Mouse (Mus musculus): Measurements from ENCODE around the gene Lgals4. TPM values are rescaled to one million over a fixed set of nuclear protein-coding genes. Genes with fewer than 3 reads are reported as not detected.
A peak's percentile ranks its signal among the peaks of the same experiment; 100 is the strongest.

Lgals4 gene
- polyA plus RNA-seq, 1 experiment from 2014 or later = 3.7 TPM

DNA sequence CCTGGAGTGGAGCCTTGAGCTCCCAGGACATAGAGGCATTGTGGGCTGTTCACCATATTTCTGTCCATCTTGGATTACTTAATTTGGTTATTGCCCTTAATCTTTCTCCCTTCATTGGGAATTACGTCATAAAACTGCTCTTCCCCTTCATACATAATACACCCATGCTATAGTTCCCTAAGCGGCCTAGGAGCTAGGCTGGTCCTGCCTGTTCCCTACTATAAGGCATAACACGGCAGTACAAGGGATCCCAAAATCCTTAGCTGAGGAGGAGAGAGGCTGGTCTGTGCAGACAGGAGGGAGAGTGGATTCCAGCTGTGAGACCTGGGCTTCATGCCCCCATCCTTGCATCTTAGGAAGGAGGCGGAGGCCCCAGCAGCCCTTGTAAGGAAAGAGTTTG, 15.7 kb upstream of the Lgals4 start:
- no peak overlapping the region for H3K9ac ChIP-seq
- no peak for TF ChIP-seq CTCF (IDR thresholded peaks at IDR 0.05; ENCODE audit: low read depth)
- no peaks in the 10 kb centered on the region for H3K27me3 ChIP-seq (ENCODE audit: insufficient read depth, low read length)
- no peak overlapping the region for H3K27ac ChIP-seq (ENCODE audit: low read depth)
- ATAC-seq (ENCODE audit: insufficient read depth) (no peak), DNase-seq (no peak)
- no peak overlapping the region for H3K4me2 ChIP-seq
- WGBS = 74% methylated on average over 4 of the region's 4 CpGs
- H3K4me1 ChIP-seq (ENCODE audit: insufficient read depth) = 0 out of 2 replicates have a peak, but pooled peaks cover 3% of the 10 kb centered on the region
- peaks cover 100% of the 10 kb centered on the region for H3K36me3 ChIP-seq (ENCODE audit: insufficient read depth)
- H3K9me3 ChIP-seq (ENCODE audit: low read depth, low read length) = no peaks in the 10 kb centered on the region
- H3K4me3 ChIP-seq (ENCODE audit: low read depth, low read length) = no peak overlapping the region

DNA sequence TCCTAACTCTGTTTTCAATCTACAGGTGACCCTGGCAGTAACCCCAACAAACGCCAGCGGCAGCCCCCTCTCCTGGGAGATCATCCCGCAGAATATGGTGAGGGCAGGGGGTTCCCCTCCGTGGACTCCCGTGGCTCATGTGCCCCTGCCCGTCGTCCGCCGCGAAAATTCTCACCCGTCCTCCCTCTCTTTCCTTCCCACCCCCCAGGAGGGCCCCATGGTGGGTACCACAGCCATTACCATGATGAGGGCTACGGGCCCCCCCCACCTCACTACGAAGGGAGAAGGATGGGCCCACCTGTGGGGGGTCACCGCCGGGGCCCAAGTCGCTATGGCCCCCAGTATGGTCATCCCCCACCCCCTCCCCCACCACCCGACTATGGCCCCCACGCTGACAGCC, 15.2 kb upstream of the Lgals4 start:
- H3K27me3 ChIP-seq (ENCODE audit: insufficient read depth, low read length) = no peaks in the 10 kb centered on the region
- no peak for TF ChIP-seq CTCF (IDR thresholded peaks at IDR 0.05; ENCODE audit: low read depth)
- peaks cover 97% of the 10 kb centered on the region for H3K36me3 ChIP-seq (ENCODE audit: insufficient read depth)
- H3K4me2 ChIP-seq = no peak overlapping the region
- H3K9me3 ChIP-seq (ENCODE audit: low read depth, low read length) = no peaks in the 10 kb centered on the region
- H3K9ac ChIP-seq = no peak overlapping the region
- H3K4me3 ChIP-seq (ENCODE audit: low read depth, low read length) = no peak overlapping the region
- 83% methylated on average over 18 of the region's 18 CpGs for WGBS
- H3K4me1 ChIP-seq (ENCODE audit: insufficient read depth) = 0 out of 2 replicates have a peak, but pooled peaks cover 2% of the 10 kb centered on the region
- no peak for DNase-seq
- ATAC-seq (ENCODE audit: insufficient read depth) = no peak
- no peak overlapping the region for H3K27ac ChIP-seq (ENCODE audit: low read depth)

DNA sequence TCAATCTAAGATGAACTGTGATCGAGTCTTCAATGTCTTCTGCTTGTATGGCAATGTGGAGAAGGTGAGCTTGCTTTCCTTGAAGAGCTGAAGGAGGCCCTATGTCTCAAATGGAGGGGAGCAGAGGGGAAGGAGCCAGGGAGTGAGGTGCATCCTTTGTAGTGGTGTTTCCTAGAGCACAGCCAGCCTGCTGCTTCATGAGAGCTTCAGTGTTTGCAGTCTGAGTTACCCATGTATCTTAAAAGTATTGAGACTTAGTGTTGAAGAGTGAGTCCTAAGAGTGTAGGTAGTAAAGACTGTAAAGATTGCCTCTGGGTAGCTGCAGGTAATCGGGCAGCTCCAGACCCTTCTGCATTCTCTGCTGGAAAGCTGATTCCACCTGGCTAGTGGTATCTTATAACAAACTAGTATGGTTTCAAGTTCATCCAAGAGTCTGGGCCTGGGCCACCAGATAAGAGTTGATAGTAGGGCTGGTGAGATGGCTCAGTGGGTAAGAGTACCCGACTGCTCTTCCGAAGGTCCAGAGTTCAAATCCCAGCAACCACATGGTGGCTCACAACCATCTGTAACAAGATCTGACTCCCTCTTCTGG, 14.7 kb upstream of the Lgals4 start:
- no peaks in the 10 kb centered on the region for H3K9me3 ChIP-seq (ENCODE audit: low read depth, low read length)
- no peak for DNase-seq
- no peak overlapping the region for H3K27ac ChIP-seq (ENCODE audit: low read depth)
- no peak overlapping the region for H3K4me3 ChIP-seq (ENCODE audit: low read depth, low read length)
- WGBS = 81% methylated on average over 4 of the region's 4 CpGs
- no peaks in the 10 kb centered on the region for H3K4me1 ChIP-seq (ENCODE audit: insufficient read depth)
- H3K4me2 ChIP-seq = no peak overlapping the region
- H3K9ac ChIP-seq = no peak overlapping the region
- ATAC-seq (ENCODE audit: insufficient read depth) = no peak
- TF ChIP-seq CTCF (IDR thresholded peaks at IDR 0.05; ENCODE audit: low read depth) = no peak
- H3K36me3 ChIP-seq (ENCODE audit: insufficient read depth) = peaks cover 92% of the 10 kb centered on the region
- no peaks in the 10 kb centered on the region for H3K27me3 ChIP-seq (ENCODE audit: insufficient read depth, low read length)

DNA sequence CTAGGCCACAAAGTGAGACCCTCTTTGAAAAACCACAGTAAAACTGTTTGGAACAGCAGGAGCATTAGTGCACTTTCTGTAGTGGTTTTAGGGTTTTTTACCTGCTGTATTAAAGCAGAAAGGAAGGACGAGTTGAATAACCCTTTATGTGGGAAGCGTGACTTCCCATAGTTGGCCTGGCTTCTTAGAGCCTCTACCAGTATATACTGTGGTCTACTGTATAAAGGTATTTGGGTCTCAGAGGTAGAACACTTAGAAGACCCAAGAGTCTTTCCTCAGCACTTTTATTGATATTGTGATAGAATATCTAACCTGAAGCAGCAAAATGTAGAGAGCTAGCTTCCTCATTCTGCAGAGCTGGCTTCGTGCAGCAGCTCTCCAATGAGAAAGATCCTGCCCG, 14.1 kb upstream of the Lgals4 start:
- no peak overlapping the region for H3K4me2 ChIP-seq
- peaks cover 85% of the 10 kb centered on the region for H3K36me3 ChIP-seq (ENCODE audit: insufficient read depth)
- H3K4me3 ChIP-seq (ENCODE audit: low read depth, low read length) = no peak overlapping the region
- ATAC-seq (ENCODE audit: insufficient read depth) (no peak), DNase-seq (no peak)
- 84% methylated on average over 4 of the region's 4 CpGs for WGBS
- no peaks in the 10 kb centered on the region for H3K9me3 ChIP-seq (ENCODE audit: low read depth, low read length)
- H3K9ac ChIP-seq = no peak overlapping the region
- H3K4me1 ChIP-seq (ENCODE audit: insufficient read depth) = no peaks in the 10 kb centered on the region
- no peak overlapping the region for H3K27ac ChIP-seq (ENCODE audit: low read depth)
- H3K27me3 ChIP-seq (ENCODE audit: insufficient read depth, low read length) = no peaks in the 10 kb centered on the region
- TF ChIP-seq CTCF (IDR thresholded peaks at IDR 0.05; ENCODE audit: low read depth) = no peak

DNA sequence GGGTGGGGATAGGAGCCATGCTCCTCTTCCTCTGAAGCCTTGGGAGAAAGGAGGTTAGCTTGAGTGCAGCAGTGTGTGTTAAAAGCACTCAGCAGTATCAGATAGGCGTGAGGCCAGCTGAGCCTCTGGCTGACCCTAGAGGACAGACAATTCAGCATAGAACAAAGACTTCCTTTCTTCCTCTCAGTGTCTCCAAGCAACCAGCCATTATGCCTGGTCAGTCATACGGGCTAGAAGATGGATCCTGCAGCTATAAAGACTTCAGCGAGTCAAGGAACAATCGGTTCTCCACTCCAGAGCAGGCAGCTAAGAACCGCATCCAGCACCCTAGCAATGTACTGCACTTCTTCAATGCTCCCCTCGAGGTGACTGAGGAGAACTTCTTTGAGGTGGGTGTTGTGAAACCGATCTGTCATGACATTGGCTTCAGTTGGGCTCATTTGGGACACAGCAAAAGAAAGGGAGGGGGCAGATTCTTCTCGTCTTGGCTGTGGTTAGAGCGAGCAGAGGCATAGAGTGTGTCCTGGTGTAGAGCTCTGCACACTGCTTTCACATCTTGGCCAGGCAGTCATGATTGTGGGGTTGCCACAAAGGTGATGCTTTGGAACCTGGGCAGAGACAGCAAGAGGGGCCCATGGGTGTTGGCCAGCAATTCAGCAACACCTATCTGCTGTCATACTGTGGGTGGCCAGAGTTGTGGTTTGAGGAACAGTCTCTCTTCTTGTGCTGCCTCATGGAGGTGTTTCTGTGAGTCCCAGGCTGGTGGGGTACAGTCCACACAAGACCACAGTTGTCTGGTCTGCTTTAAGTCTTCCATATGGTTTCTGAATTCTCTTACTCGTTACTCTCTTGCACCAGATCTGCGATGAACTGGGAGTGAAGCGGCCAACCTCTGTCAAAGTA, 13.0 kb upstream of the Lgals4 start:
- 66% methylated on average over 12 of the region's 12 CpGs for WGBS
- no peak for DNase-seq
- H3K9ac ChIP-seq = no peak overlapping the region
- TF ChIP-seq CTCF (IDR thresholded peaks at IDR 0.05; ENCODE audit: low read depth) = no peak
- no peaks in the 10 kb centered on the region for H3K27me3 ChIP-seq (ENCODE audit: insufficient read depth, low read length)
- no peaks in the 10 kb centered on the region for H3K4me1 ChIP-seq (ENCODE audit: insufficient read depth)
- no peak overlapping the region for H3K4me3 ChIP-seq (ENCODE audit: low read depth, low read length)
- ATAC-seq (ENCODE audit: insufficient read depth) = no peak
- peaks cover 75% of the 10 kb centered on the region for H3K36me3 ChIP-seq (ENCODE audit: insufficient read depth)
- H3K9me3 ChIP-seq (ENCODE audit: low read depth, low read length) = no peaks in the 10 kb centered on the region
- 0 out of 2 replicates have a peak overlapping the region, but pooled peaks have one; percentile 21 for H3K27ac ChIP-seq (ENCODE audit: low read depth)
- no peak overlapping the region for H3K4me2 ChIP-seq

DNA sequence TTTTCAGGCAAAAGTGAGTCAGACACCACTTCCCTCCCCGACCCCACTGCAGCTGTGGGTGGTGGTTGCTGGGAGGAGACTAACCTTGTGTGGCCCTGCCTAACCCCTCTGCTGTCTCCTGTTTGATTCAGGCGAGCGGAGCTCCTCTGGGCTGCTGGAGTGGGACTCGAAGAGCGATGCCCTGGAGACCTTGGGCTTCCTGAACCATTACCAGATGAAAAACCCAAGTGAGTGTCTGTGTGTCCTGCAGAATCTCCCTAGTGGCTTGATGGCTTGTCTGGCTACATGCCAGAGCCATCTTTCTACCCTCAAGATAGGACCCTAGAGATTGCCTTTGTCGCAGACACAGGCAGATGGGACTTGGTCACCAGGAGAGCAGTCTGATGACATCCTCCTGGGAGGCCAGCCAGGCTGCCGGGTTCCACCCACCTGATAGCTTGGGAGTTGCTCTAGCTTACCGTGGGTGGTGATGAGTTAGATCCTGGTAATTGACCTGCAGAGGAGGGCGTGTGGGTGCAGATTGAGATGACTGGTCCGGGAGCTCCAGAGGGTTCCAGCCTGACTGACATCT, 12.3 kb upstream of the Lgals4 start:
- H3K27ac ChIP-seq (ENCODE audit: low read depth) = peak overlapping the region; percentile 8; the same call in 1 of the 2 replicates
- no peak for DNase-seq
- H3K4me2 ChIP-seq = no peak overlapping the region
- peaks cover 68% of the 10 kb centered on the region for H3K36me3 ChIP-seq (ENCODE audit: insufficient read depth)
- TF ChIP-seq CTCF (IDR thresholded peaks at IDR 0.05; ENCODE audit: low read depth) = no peak
- no peak overlapping the region for H3K4me3 ChIP-seq (ENCODE audit: low read depth, low read length)
- WGBS = 67% methylated on average over 10 of the region's 10 CpGs
- H3K27me3 ChIP-seq (ENCODE audit: insufficient read depth, low read length) = no peaks in the 10 kb centered on the region
- no peak for ATAC-seq (ENCODE audit: insufficient read depth)
- H3K4me1 ChIP-seq (ENCODE audit: insufficient read depth) = no peaks in the 10 kb centered on the region
- no peaks in the 10 kb centered on the region for H3K9me3 ChIP-seq (ENCODE audit: low read depth, low read length)
- H3K9ac ChIP-seq = no peak overlapping the region

DNA sequence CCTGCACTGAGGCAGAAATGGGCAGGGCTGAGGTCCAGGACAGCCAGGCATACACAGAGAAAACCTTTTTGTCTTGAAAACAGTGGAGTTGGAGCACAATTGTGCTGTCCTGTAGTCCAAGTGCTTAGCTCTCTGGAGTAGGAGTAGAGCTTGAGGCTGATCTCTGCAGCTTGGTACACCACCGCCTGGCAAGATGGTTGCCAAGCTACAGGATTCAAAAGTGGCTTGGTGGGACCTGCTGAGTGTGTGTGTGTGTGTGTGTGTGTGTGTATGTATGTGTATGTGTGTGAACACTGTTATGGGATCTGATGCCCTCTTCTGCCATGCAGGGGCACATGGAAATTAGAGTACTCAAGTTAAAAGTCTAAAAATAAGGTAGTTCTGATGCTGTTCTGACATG, 11.1 kb upstream of the Lgals4 start:
- DNase-seq = no peak
- Histone ChIP-seq H3K36me3 (ENCODE audit: insufficient read depth) (peaks cover 59% of the 10 kb centered on the region), H3K27ac (ENCODE audit: low read depth) (peak overlapping the region; percentile 30; the same call in 1 of the 2 replicates), H3K27me3 (ENCODE audit: insufficient read depth, low read length) (no peaks in the 10 kb centered on the region), H3K9me3 (ENCODE audit: low read depth, low read length) (no peaks in the 10 kb centered on the region), H3K4me3 (ENCODE audit: low read depth, low read length) (no peak overlapping the region), H3K9ac (no peak overlapping the region), H3K4me2 (no peak overlapping the region), H3K4me1 (ENCODE audit: insufficient read depth) (no peaks in the 10 kb centered on the region)
- no peak for ATAC-seq (ENCODE audit: insufficient read depth)
- WGBS = 57% methylated on average over 1 of the region's 1 CpGs
- TF ChIP-seq CTCF (IDR thresholded peaks at IDR 0.05; ENCODE audit: low read depth) = no peak
